Mouse (Mus musculus): ENCODE data around the gene Ocm.

- no peak for TF ChIP-seq POLR2A (IDR thresholded peaks at IDR 0.05; ENCODE audit: borderline replicate concordance, insufficient read depth, low read length)
- TF ChIP-seq CTCF (IDR thresholded peaks at IDR 0.05; ENCODE audit: borderline replicate concordance, insufficient read depth, low read depth, low read length) = no peak
These were observed 13.4 kb upstream of the Ocm start for GRCm38 (mm10) chr5:144039886-144040285.

Measured in cerebellum, adult 2 months (tissue).